Mouse (Mus musculus) G1E (cell line): Measurements from ENCODE around the gene Calm4.

ENCODE experiments used
- CTCF ChIP-seq: IDR thresholded peaks from 2 replicates; pipeline ENCODE4 v1.5.1; 2012; ENCODE audit warnings: low read depth, low read length, inconsistent platforms, mixed read lengths
- GATA1 ChIP-seq: IDR thresholded peaks from 2 replicates; pipeline ENCODE4 v1.6.1; 2012; ENCODE audit warnings: borderline replicate concordance, low read length, inconsistent platforms, mixed read lengths
- TAL1 ChIP-seq: conservative IDR thresholded peaks from 2 replicates; pipeline ENCODE4 v1.6.1; 2012; ENCODE audit warnings: low read depth, low read length, inconsistent platforms, mixed read lengths

- no peak for TF ChIP-seq CTCF
- TF ChIP-seq TAL1: no peak
- no peak for TF ChIP-seq GATA1
Observed at GRCm38 (mm10) chr13:3789531-3789930, 48.0 kb upstream of the Calm4 start.
